Mouse (Mus musculus) stomach, postnatal 0 days (tissue): ENCODE measurements around the gene Prkcb. TPM values are rescaled to one million over a fixed set of nuclear protein-coding genes. Genes with fewer than 3 reads are reported as not detected.

Source experiments
- ATAC-seq: fragments of 200-750 bp; cut with Nextera tagmentation; 2 replicates; pipeline ENCODE4 v1.8.0; 2017; ENCODE audit not compliant: low FRiP score, low TSS enrichment
- DNase-seq: peaks from one replicate; pipeline ENCODE4 v3.0.0-alpha.2; 2016; ENCODE audit warnings: low spot score
- H3K27ac ChIP-seq: fragments of 300-500 bp; sonication (generic); replicated peaks from 2 replicates; pipeline ENCODE4 v1.5.1; 2014; ENCODE audit warnings: mild to moderate bottlenecking, control low read depth
- H3K27me3 ChIP-seq: fragments of 300-500 bp; sonication (generic); 2 replicates; pipeline ENCODE4 v1.6.1; 2014; ENCODE audit warnings: low read length; ENCODE audit not compliant: control insufficient read depth, insufficient read depth
- H3K36me3 ChIP-seq: fragments of 300-500 bp; sonication (generic); 2 replicates; pipeline ENCODE4 v1.6.1; 2014; ENCODE audit warnings: low read length, mixed read lengths; ENCODE audit not compliant: control insufficient read depth, insufficient read depth
- H3K4me1 ChIP-seq: fragments of 300-500 bp; sonication (generic); replicated peaks from 2 replicates; pipeline ENCODE4 v1.6.1; 2014; ENCODE audit warnings: antibody characterized with exemption; ENCODE audit not compliant: control insufficient read depth, insufficient read depth
- H3K4me2 ChIP-seq: fragments of 300-500 bp; sonication (generic); replicated peaks from 2 replicates; pipeline ENCODE4 v1.6.1; 2014; ENCODE audit warnings: low read depth, mild to moderate bottlenecking, control low read depth, moderate library complexity
- H3K4me3 ChIP-seq: fragments of 300-500 bp; sonication (generic); 2 replicates; pipeline ENCODE4 v1.5.1; 2014; ENCODE audit warnings: low read depth, low read length, control low read depth
- H3K9ac ChIP-seq: fragments of 300-500 bp; sonication (generic); 2 replicates; pipeline ENCODE4 v1.6.1; 2014; ENCODE audit warnings: mild to moderate bottlenecking, low read length, control low read depth, mixed read lengths
- H3K9me3 ChIP-seq: fragments of 300-500 bp; sonication (generic); 2 replicates; pipeline ENCODE4 v1.6.1; 2016; ENCODE audit warnings: low read length; ENCODE audit not compliant: control insufficient read depth
- CTCF ChIP-seq: IDR thresholded peaks from 2 replicates; pipeline ENCODE4 v1.5.1; 2016; ENCODE audit warnings: antibody characterized with exemption, low read depth, mild to moderate bottlenecking, moderate library complexity
- EP300 ChIP-seq: optimal IDR thresholded peaks from 2 replicates; pipeline ENCODE3; 2016; ENCODE audit warnings: antibody characterized with exemption
- WGBS: fragments of 180-500 bp; shearing (Covaris S2); extraction: QIAGEN DNeasy Blood & Tissue Kit; methylation state at CpG from one replicate; pipeline ENCODE4 v1.1.7; 2014; 5-methylcytosine and 5-hydroxymethylcytosine counted together
- polyA plus RNA-seq: library from polyadenylated mRNA; unstranded; fragments of >200 nt; fragmentation: Nextera tagmentation; extraction: Ambion mirVana; gene quantifications from 2 replicates; pipeline ENCODE4 v1.2.1, GENCODE M21; 2015

Prkcb gene
- polyA plus RNA-seq, 1 experiment from 2014 or later: 7.9 TPM

DNA sequence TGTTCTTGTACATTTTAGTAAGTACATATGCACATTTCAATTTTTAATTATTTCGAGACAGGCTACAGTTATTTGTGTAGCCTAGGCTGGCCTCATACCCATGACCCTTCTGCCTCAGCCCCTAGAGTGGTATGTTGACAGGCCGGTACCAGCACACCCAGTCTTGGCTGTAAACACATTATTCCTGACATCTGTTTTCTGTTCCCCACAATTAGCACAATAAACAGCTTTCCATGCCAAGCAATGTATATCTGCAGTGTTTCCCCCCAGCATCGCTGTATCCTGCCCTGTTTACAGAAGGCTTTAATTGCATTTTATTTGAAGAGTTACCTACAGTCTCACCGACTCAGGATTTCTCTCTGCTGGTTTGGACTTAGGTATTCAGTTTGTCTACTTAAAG lies 64.8 kb downstream of the Prkcb start:
- TF ChIP-seq EP300 (no peak), CTCF (no peak)
- H3K9me3 ChIP-seq: no peaks in the 10 kb centered on the region
- DNase-seq (no peak), ATAC-seq (no peak)
- no peak overlapping the region for H3K4me3 ChIP-seq
- H3K27me3 ChIP-seq: no peaks in the 10 kb centered on the region
- WGBS: 72% methylated on average over 4 of the region's 4 CpGs
- no peaks in the 10 kb centered on the region for H3K36me3 ChIP-seq
- H3K9ac ChIP-seq: no peak overlapping the region
- no peak overlapping the region for H3K4me2 ChIP-seq
- no peak overlapping the region for H3K27ac ChIP-seq
- H3K4me1 ChIP-seq: no peaks in the 10 kb centered on the region

DNA sequence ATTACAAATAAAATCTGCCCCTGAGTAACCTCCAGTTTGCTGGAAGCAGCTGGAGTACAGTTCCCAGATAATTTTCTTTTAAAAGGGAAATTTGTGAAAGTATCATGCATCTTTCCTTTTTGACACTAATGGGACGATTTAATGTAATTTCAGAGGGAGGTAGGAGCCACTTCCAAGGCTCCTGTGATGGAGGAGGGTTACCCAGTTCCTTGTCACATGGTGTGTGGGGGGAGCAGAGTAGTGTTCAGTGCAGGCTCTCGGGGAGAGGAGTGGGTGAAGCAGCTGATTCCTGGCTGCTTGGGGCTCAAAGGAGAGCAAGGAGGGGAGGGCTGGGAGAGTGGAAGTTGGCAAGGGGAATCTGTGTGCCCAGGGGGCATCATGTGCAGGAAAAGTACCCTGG lies 68.4 kb downstream of the Prkcb start:
- WGBS: 35% methylated on average over 2 of the region's 2 CpGs
- no peak for TF ChIP-seq EP300
- no peak for TF ChIP-seq CTCF
- no peak overlapping the region for H3K4me3 ChIP-seq
- H3K27me3 ChIP-seq: no peaks in the 10 kb centered on the region
- no peaks in the 10 kb centered on the region for H3K36me3 ChIP-seq
- DNase-seq (no peak), ATAC-seq (no peak)
- H3K9ac ChIP-seq: no peak overlapping the region
- H3K4me1 ChIP-seq: no peaks in the 10 kb centered on the region
- no peaks in the 10 kb centered on the region for H3K9me3 ChIP-seq
- H3K4me2 ChIP-seq: no peak overlapping the region
- no peak overlapping the region for H3K27ac ChIP-seq

GRCm38 (mm10) chr7:122357847-122358246 lies 69.3 kb downstream of the Prkcb start:
- TF ChIP-seq EP300 (no peak), CTCF (no peak)
- Histone ChIP-seq H3K27ac (no peak overlapping the region), H3K9ac (no peak overlapping the region), H3K36me3 (no peaks in the 10 kb centered on the region), H3K4me3 (no peak overlapping the region), H3K27me3 (no peaks in the 10 kb centered on the region), H3K9me3 (no peaks in the 10 kb centered on the region), H3K4me1 (no peaks in the 10 kb centered on the region), H3K4me2 (no peak overlapping the region)
- 65% methylated on average over 7 of the region's 7 CpGs for WGBS
- DNase-seq (no peak), ATAC-seq (no peak)

- DNase-seq: no peak
- Histone ChIP-seq H3K4me2 (no peak overlapping the region), H3K4me1 (no peaks in the 10 kb centered on the region), H3K27me3 (no peaks in the 10 kb centered on the region), H3K36me3 (no peaks in the 10 kb centered on the region), H3K9me3 (no peaks in the 10 kb centered on the region), H3K9ac (no peak overlapping the region), H3K27ac (no peak overlapping the region), H3K4me3 (no peak overlapping the region)
- WGBS: 53% methylated on average over 1 of the region's 1 CpGs
- ATAC-seq: 0 out of 2 replicates have a peak, but pooled peaks have one; percentile 12
- TF ChIP-seq EP300 (no peak), CTCF (no peak)
Observed at GRCm38 (mm10) chr7:122366635-122367034, 78.1 kb downstream of the Prkcb start.

- Histone ChIP-seq H3K27ac (no peak overlapping the region), H3K4me1 (no peaks in the 10 kb centered on the region), H3K4me2 (no peak overlapping the region), H3K27me3 (no peaks in the 10 kb centered on the region), H3K9ac (no peak overlapping the region), H3K36me3 (no peaks in the 10 kb centered on the region), H3K9me3 (no peaks in the 10 kb centered on the region), H3K4me3 (no peak overlapping the region)
- DNase-seq (no peak), ATAC-seq (no peak)
- 86% methylated on average over 7 of the region's 7 CpGs for WGBS
- TF ChIP-seq CTCF (no peak), EP300 (no peak)
Observed at GRCm38 (mm10) chr7:122367303-122368007, 78.9 kb downstream of the Prkcb start.

DNA sequence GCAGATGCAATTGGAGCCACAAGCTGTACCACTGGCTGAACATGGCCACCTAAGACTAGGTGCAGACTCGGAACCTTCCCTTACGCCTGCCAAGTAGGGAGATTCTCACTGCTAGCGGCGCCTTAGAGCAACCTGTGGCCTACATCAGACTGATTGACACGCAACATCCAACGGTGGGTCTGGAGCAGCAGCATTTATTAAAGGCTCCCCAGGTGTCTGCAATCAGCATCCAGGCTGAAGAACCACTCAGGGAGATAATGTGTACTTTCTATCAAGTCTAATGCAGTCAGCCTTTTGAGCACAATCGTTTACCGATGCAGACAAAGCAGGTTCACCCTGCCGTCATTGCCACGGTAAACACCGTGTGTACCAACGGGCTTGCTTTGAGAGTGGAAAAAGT lies 81.9 kb downstream of the Prkcb start:
- Histone ChIP-seq H3K4me1 (no peaks in the 10 kb centered on the region), H3K9me3 (no peaks in the 10 kb centered on the region), H3K9ac (no peak overlapping the region), H3K4me2 (no peak overlapping the region), H3K27me3 (no peaks in the 10 kb centered on the region), H3K27ac (no peak overlapping the region), H3K36me3 (no peaks in the 10 kb centered on the region), H3K4me3 (no peak overlapping the region)
- no peak for ATAC-seq
- TF ChIP-seq EP300 (no peak), CTCF (no peak)
- WGBS: 82% methylated on average over 12 of the region's 12 CpGs
- DNase-seq: no peak
